Mouse (Mus musculus): ENCODE measurements at regions not wholly inside any gene's neighbourhood (a gene's known extent, or its start where the extent isn't known, plus 50 kb on each side); places are given as distances from the start of the nearest gene placed in this dataset.
"Not testable (repeated sequence)": the region's sequence is repeated elsewhere in the genome, so short reads cannot be mapped to it uniquely, and the experiment has no call there.

DNA sequence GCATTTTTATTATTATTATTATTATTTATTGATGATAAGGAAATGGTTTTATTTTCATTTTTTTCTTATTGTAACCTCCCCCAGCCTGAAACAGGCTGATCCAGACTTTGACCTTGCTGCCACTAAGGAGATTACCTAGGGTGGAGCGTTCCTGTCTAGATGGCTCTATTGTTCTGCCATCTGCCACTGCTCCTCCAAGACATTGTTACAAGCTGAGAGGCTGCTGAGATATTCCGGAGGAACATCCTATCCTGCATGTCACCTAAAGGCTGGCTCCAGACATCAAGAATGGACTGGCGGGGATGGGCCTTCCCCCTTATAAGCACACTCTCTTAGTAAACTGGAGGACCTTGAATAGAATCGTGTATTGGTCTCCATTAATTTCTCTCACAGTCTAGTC is 896.2 kb downstream of the Abca13 start:
- Histone ChIP-seq H3K27ac (no peak overlapping the region), H3K36me3 (no peaks in the 10 kb centered on the region), H3K4me3 (no peak overlapping the region), H3K27me3 (no peaks in the 10 kb centered on the region), H3K9ac (no peak overlapping the region), H3K9me3 (replicated peaks) (no peaks in the 10 kb centered on the region), H3K4me1 (replicated peaks) (no peaks in the 10 kb centered on the region), H3K4me2 (no peak overlapping the region)
- 80% methylated on average over 4 of the region's 4 CpGs for WGBS
- no peak for ATAC-seq (replicated peaks; ENCODE audit: insufficient number of reproducible peaks, insufficient read depth, low FRiP score, low read depth)

DNA sequence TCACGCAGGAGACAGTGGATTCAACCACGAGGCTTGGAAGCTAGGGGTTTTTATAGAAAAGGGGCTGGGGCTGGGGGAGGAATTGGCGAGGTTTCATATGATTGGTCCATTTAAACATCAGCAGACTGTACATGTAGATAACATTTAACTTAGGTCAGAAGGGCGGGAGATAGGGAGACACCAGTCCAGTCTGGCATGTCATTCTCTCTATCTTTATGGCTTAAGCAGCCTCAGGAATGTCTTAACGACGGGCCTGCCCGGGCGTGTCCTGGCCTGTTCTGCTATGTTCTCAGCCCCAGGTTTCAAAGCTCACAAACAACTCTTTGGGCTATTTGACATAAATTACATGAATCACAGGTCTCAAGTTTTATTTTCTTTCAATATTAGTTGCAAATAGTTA is 910.6 kb downstream of the Abca13 start:
- H3K4me2 ChIP-seq; H3K27ac ChIP-seq; H3K4me3 ChIP-seq; H3K4me1 ChIP-seq (replicated peaks); H3K9ac ChIP-seq; H3K9me3 ChIP-seq (replicated peaks); H3K36me3 ChIP-seq; H3K27me3 ChIP-seq; ATAC-seq (replicated peaks; ENCODE audit: insufficient number of reproducible peaks, insufficient read depth, low FRiP score, low read depth): not testable (repeated sequence)
- WGBS = 56% methylated on average over 8 of the region's 8 CpGs

DNA sequence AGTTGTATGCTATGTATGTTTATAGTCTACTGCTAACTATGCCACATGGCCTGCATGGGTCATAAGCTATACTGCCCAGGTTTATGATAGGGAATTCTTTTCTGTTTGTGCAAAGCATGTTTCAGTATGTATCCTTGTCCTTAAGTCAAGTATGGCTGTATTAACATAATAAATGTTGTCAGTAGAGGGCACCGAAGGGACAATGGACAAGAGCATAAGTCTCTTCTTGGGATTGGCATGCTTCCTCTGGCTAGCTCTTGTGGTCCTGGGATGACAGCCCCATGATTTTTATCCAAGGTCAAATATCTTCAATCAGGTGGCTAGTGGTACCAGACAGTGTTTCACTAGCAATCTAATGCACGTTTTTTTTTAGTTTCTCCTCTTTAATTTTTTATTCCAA is 913.3 kb downstream of the Abca13 start:
- Histone ChIP-seq H3K4me3 (no peak overlapping the region), H3K27me3 (no peaks in the 10 kb centered on the region), H3K9ac (no peak overlapping the region), H3K36me3 (no peaks in the 10 kb centered on the region), H3K27ac (no peak overlapping the region), H3K4me2 (no peak overlapping the region), H3K9me3 (replicated peaks) (no peaks in the 10 kb centered on the region), H3K4me1 (replicated peaks) (no peaks in the 10 kb centered on the region)
- 77% methylated on average over 2 of the region's 2 CpGs for WGBS
- no peak for ATAC-seq (replicated peaks; ENCODE audit: insufficient number of reproducible peaks, insufficient read depth, low FRiP score, low read depth)

DNA sequence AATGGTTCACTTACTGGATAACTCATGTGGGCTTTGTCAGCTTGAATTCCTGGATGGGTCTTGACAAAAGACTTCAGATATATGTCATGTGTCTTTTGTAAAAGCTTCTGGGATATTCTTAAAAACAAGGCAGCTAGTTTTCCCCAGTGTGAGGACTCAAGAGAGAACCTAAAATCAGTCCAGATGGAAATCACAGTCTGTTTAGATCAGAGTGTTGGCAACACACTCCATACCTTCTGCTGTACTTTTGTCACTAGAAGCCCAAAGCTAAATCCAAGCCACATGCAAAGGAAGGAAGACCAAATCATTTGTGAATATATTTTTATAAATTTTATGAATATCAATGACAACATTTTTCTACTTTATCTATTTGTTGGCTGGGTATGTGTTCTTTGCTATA is 950.4 kb downstream of the Abca13 start:
- ATAC-seq (replicated peaks; ENCODE audit: insufficient number of reproducible peaks, insufficient read depth, low FRiP score, low read depth) = no peak
- Histone ChIP-seq H3K9ac (no peak overlapping the region), H3K36me3 (no peaks in the 10 kb centered on the region), H3K27ac (no peak overlapping the region), H3K9me3 (replicated peaks) (no peaks in the 10 kb centered on the region), H3K4me2 (no peak overlapping the region), H3K4me3 (no peak overlapping the region), H3K4me1 (replicated peaks) (no peaks in the 10 kb centered on the region), H3K27me3 (no peaks in the 10 kb centered on the region)

DNA sequence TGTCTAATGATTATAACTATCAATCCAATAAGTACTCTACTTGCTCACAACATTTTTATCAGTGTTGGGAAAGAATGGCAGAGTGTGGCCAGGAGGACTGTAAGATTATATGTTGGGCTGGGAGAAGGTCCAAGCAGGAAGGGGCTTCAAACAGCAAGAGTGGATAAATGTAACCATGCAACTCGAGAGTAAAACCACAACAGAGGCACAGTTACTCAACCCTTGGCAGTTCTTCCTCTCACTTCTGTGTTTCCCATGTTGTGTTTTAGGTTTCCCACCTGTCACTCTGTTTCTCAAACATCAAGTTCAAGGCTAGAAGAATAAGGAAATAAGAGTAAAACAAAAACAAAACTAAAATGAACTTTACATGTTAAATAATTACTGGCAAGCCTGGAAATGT is 957.4 kb downstream of the Abca13 start:
- H3K27me3 ChIP-seq = no peaks in the 10 kb centered on the region
- H3K4me2 ChIP-seq = no peak overlapping the region
- no peak for ATAC-seq (replicated peaks; ENCODE audit: insufficient number of reproducible peaks, insufficient read depth, low FRiP score, low read depth)
- no peaks in the 10 kb centered on the region for H3K4me1 ChIP-seq (replicated peaks)
- no peak overlapping the region for H3K9ac ChIP-seq
- no peak overlapping the region for H3K27ac ChIP-seq
- no peak overlapping the region for H3K4me3 ChIP-seq
- WGBS = 29% methylated on average over 1 of the region's 1 CpGs
- no peaks in the 10 kb centered on the region for H3K36me3 ChIP-seq
- H3K9me3 ChIP-seq (replicated peaks) = no peaks in the 10 kb centered on the region

DNA sequence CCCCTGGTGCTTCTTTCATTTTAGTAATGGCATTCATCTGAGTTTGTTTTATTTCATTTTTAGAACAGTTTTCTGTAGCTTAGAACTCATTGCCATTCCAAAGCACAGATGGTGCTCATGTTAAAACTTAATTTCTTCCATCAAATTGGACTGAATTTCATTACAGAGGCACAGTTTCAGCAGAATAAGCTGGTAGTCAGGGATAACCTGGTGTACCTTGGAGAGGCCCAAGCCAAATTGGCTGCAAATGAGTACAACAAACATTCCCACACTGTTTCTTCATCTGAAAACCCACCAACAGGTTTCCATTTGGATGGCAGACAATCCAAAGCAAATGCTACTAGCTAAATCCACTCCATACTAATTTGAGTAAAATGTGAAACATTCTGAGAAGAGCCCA is 960.2 kb upstream of the Vwc2 start:
- Histone ChIP-seq H3K27me3 (no peaks in the 10 kb centered on the region), H3K4me2 (no peak overlapping the region), H3K4me3 (no peak overlapping the region), H3K9me3 (replicated peaks) (no peaks in the 10 kb centered on the region), H3K4me1 (replicated peaks) (no peaks in the 10 kb centered on the region), H3K36me3 (no peaks in the 10 kb centered on the region), H3K9ac (no peak overlapping the region), H3K27ac (no peak overlapping the region)
- no peak for ATAC-seq (replicated peaks; ENCODE audit: insufficient number of reproducible peaks, insufficient read depth, low FRiP score, low read depth)

DNA sequence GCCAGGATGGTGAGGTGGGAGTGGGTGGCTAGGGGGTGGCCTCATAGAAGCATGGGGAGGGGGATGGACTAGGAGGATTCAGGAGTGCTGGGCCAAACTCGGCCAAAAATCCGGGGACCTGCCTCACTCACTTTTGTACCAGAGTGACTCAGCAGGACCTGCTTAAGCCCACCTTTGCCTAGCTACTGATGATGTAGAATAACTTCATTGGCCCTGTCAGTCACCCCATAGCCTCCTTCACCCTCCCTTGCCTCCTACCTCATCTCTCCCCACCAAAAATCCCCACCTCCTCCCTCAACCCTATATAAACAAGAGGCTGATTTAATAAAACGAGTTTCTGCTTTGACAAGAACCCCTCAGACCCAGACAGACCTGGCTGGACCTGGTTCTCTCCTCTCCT is 920.3 kb upstream of the Vwc2 start:
- WGBS = 34% methylated on average over 3 of the region's 3 CpGs
- ATAC-seq (replicated peaks; ENCODE audit: insufficient number of reproducible peaks, insufficient read depth, low FRiP score, low read depth) = no peak
- H3K9ac ChIP-seq = no peak overlapping the region

DNA sequence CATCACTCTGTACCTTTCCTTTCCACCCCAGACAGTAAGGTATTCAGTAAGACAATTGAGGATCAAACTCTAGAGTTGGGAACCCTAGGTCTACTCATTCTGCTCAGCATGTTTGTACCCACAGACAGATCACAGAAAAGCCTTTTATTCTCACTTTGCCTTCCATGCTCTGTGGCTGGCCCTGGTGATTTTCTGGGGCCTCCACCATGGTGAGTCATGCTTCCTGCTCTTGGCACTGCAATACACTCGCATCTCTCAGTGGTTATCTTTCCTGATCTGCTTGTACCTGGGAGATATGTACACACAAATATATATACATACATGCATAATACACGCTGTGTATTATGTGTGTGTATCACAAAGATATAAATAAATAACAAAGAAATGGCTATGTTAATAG is 919.2 kb upstream of the Vwc2 start:
- H3K4me2 ChIP-seq = no peak overlapping the region
- no peaks in the 10 kb centered on the region for H3K36me3 ChIP-seq
- no peaks in the 10 kb centered on the region for H3K4me1 ChIP-seq (replicated peaks)
- no peak overlapping the region for H3K4me3 ChIP-seq
- no peaks in the 10 kb centered on the region for H3K27me3 ChIP-seq
- no peaks in the 10 kb centered on the region for H3K9me3 ChIP-seq (replicated peaks)
- ATAC-seq (replicated peaks; ENCODE audit: insufficient number of reproducible peaks, insufficient read depth, low FRiP score, low read depth) = no peak
- H3K9ac ChIP-seq = no peak overlapping the region
- WGBS = 59% methylated on average over 2 of the region's 2 CpGs
- no peak overlapping the region for H3K27ac ChIP-seq

More for the DNA sequence above, 920.3 kb upstream of the Vwc2 start:
- no peaks in the 10 kb centered on the region for H3K36me3 ChIP-seq
- H3K27ac ChIP-seq = no peak overlapping the region
- no peaks in the 10 kb centered on the region for H3K4me1 ChIP-seq (replicated peaks)
- H3K4me2 ChIP-seq = no peak overlapping the region
- H3K4me3 ChIP-seq = no peak overlapping the region
- no peaks in the 10 kb centered on the region for H3K9me3 ChIP-seq (replicated peaks)
- H3K27me3 ChIP-seq = no peaks in the 10 kb centered on the region

DNA sequence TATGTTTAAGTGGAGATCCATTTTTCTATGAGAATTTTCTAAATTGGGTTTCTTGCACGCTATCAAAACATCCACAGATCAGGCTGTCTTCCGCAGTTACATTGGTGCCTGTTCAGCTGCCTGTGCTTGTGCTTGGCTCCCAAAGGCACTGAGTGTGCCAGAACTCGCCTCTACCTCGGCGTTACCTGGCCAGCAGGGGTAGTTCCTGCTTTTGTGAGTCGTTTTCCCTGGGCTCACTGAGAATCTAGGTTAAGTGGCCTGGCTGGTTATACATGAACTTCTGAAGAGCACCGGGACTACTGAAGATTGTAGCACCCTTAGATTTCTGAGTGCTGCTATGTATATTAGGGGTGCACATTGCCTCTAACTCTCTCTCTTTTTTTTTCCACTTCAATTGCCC is 913.0 kb upstream of the Vwc2 start:
- Histone ChIP-seq H3K36me3 (no peaks in the 10 kb centered on the region), H3K4me1 (replicated peaks) (no peaks in the 10 kb centered on the region), H3K27me3 (no peaks in the 10 kb centered on the region), H3K4me2 (no peak overlapping the region), H3K4me3 (no peak overlapping the region), H3K27ac (no peak overlapping the region), H3K9me3 (replicated peaks) (no peaks in the 10 kb centered on the region), H3K9ac (no peak overlapping the region)
- no peak for ATAC-seq (replicated peaks; ENCODE audit: insufficient number of reproducible peaks, insufficient read depth, low FRiP score, low read depth)
- WGBS = 70% methylated on average over 7 of the region's 7 CpGs

DNA sequence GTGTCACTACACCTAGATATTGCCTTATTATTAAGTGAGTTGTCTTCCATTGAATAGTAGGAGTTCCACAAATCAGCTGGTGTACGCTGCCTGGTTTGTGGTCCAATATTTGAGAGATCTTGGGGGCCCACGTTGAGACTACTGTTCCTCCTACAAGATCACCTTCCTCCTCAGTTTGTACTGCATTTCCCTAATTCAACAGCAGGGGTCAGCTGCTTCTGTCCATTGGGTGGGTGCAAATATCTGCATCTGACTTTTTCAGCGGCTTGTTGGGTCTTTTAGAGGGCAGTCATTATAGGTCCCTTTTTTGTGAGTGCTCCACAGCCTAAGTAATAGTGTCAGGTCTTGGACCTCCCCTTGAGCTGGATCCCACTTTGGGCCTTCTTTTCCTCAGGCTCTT is 908.8 kb upstream of the Vwc2 start:
- Histone ChIP-seq H3K4me1 (replicated peaks) (no peaks in the 10 kb centered on the region), H3K27me3 (no peaks in the 10 kb centered on the region), H3K4me3 (no peak overlapping the region), H3K4me2 (no peak overlapping the region), H3K9me3 (replicated peaks) (no peaks in the 10 kb centered on the region), H3K9ac (no peak overlapping the region), H3K27ac (no peak overlapping the region), H3K36me3 (no peaks in the 10 kb centered on the region)
- WGBS = 61% methylated on average over 3 of the region's 3 CpGs
- no peak for ATAC-seq (replicated peaks; ENCODE audit: insufficient number of reproducible peaks, insufficient read depth, low FRiP score, low read depth)
